Mouse (Mus musculus) embryonic facial prominence, embryonic 12.5 days (tissue): ENCODE data around the gene Dlgap1. TPM values are rescaled to one million over a fixed set of nuclear protein-coding genes. Genes with fewer than 3 reads are reported as not detected.

Experiments used
- ATAC-seq: fragments of 200-750 bp; cut with Nextera tagmentation; 2 replicates; pipeline ENCODE4 v1.8.0; 2017; ENCODE audit not compliant: insufficient number of reproducible peaks, insufficient read depth, low FRiP score, low TSS enrichment
- H3K27ac ChIP-seq: fragments of 300-500 bp; sonication (generic); 2 replicates; pipeline ENCODE4 v1.5.1; 2016; ENCODE audit warnings: mild to moderate bottlenecking
- H3K27me3 ChIP-seq: fragments of 300-500 bp; sonication (generic); 2 replicates; pipeline ENCODE4 v1.6.1; 2016; ENCODE audit warnings: mild to moderate bottlenecking, moderate library complexity
- H3K36me3 ChIP-seq: fragments of 300-500 bp; sonication (generic); 2 replicates; pipeline ENCODE4 v1.6.1; 2016; ENCODE audit warnings: mild to moderate bottlenecking
- H3K4me1 ChIP-seq: fragments of 300-500 bp; sonication (generic); 2 replicates; pipeline ENCODE4 v1.6.1; 2016
- H3K4me2 ChIP-seq: fragments of 300-500 bp; sonication (generic); replicated peaks from 2 replicates; pipeline ENCODE4 v1.6.1; 2016; ENCODE audit warnings: mild to moderate bottlenecking, moderate library complexity
- H3K4me3 ChIP-seq: fragments of 300-500 bp; sonication (generic); 2 replicates; pipeline ENCODE4 v1.5.1; 2016; ENCODE audit warnings: mild to moderate bottlenecking
- H3K9ac ChIP-seq: fragments of 300-500 bp; sonication (generic); 2 replicates; pipeline ENCODE4 v1.6.1; 2016; ENCODE audit warnings: mild to moderate bottlenecking, moderate library complexity
- H3K9me3 ChIP-seq: fragments of 300-500 bp; sonication (generic); 2 replicates; pipeline ENCODE4 v1.6.1; 2016; ENCODE audit warnings: mild to moderate bottlenecking, moderate library complexity
- WGBS: fragments of 180-500 bp; shearing (Covaris S2); methylation state at CpG from one replicate; pipeline ENCODE4 v1.1.7; 2016; 5-methylcytosine and 5-hydroxymethylcytosine counted together
- polyA plus RNA-seq: library from polyadenylated mRNA; unstranded; fragments of >200 nt; fragmentation: Nextera tagmentation; extraction: Ambion mirVana; gene quantifications from 2 replicates; pipeline ENCODE4 v1.2.1, GENCODE M21; 2016

Gene Dlgap1
- polyA plus RNA-seq, 1 experiment from 2014 or later: 6.0 TPM

GRCm38 (mm10) chr17:70191228-70191627 is 222.4 kb downstream of the Dlgap1 start:
- H3K4me3 ChIP-seq: no peak overlapping the region
- no peaks in the 10 kb centered on the region for H3K27me3 ChIP-seq
- no peak for ATAC-seq
- no peaks in the 10 kb centered on the region for H3K9me3 ChIP-seq
- WGBS: 68% methylated on average over 6 of the region's 6 CpGs
- no peak overlapping the region for H3K9ac ChIP-seq
- H3K27ac ChIP-seq: no peak overlapping the region
- H3K4me1 ChIP-seq: no peaks in the 10 kb centered on the region
- no peaks in the 10 kb centered on the region for H3K36me3 ChIP-seq
- no peak overlapping the region for H3K4me2 ChIP-seq

GRCm38 (mm10) chr17:70222891-70223290 is 254.0 kb downstream of the Dlgap1 start:
- Histone ChIP-seq H3K4me3 (no peak overlapping the region), H3K27me3 (no peaks in the 10 kb centered on the region), H3K4me2 (no peak overlapping the region), H3K9ac (no peak overlapping the region), H3K4me1 (no peaks in the 10 kb centered on the region), H3K36me3 (no peaks in the 10 kb centered on the region), H3K27ac (no peak overlapping the region), H3K9me3 (no peaks in the 10 kb centered on the region)
- WGBS: 76% methylated on average over 3 of the region's 3 CpGs
- ATAC-seq: no peak

GRCm38 (mm10) chr17:70247342-70247741 is 278.5 kb downstream of the Dlgap1 start:
- Histone ChIP-seq H3K9ac (no peak overlapping the region), H3K27me3 (no peaks in the 10 kb centered on the region), H3K36me3 (no peaks in the 10 kb centered on the region), H3K27ac (no peak overlapping the region), H3K4me1 (no peaks in the 10 kb centered on the region), H3K4me3 (no peak overlapping the region), H3K4me2 (no peak overlapping the region), H3K9me3 (no peaks in the 10 kb centered on the region)
- no peak for ATAC-seq
- 50% methylated on average over 7 of the region's 7 CpGs for WGBS

- Histone ChIP-seq H3K9ac (no peak overlapping the region), H3K4me1 (no peaks in the 10 kb centered on the region), H3K4me3 (no peak overlapping the region), H3K4me2 (no peak overlapping the region), H3K27me3 (no peaks in the 10 kb centered on the region), H3K9me3 (no peaks in the 10 kb centered on the region), H3K36me3 (no peaks in the 10 kb centered on the region), H3K27ac (no peak overlapping the region)
- WGBS: 36% methylated on average over 6 of the region's 6 CpGs
- no peak for ATAC-seq
Observed at GRCm38 (mm10) chr17:70248250-70248649, 279.4 kb downstream of the Dlgap1 start.

GRCm38 (mm10) chr17:70252476-70252875 is 283.6 kb downstream of the Dlgap1 start:
- Histone ChIP-seq H3K4me3 (no peak overlapping the region), H3K27me3 (no peaks in the 10 kb centered on the region), H3K36me3 (no peaks in the 10 kb centered on the region), H3K4me1 (no peaks in the 10 kb centered on the region), H3K9me3 (no peaks in the 10 kb centered on the region), H3K27ac (no peak overlapping the region), H3K9ac (no peak overlapping the region), H3K4me2 (no peak overlapping the region)
- WGBS: 82% methylated on average over 3 of the region's 3 CpGs
- no peak for ATAC-seq

- H3K27ac ChIP-seq: no peak overlapping the region
- no peaks in the 10 kb centered on the region for H3K4me1 ChIP-seq
- no peak overlapping the region for H3K4me2 ChIP-seq
- no peaks in the 10 kb centered on the region for H3K27me3 ChIP-seq
- H3K9me3 ChIP-seq: no peaks in the 10 kb centered on the region
- WGBS: 53% methylated on average over 4 of the region's 4 CpGs
- ATAC-seq: no peak
- no peak overlapping the region for H3K9ac ChIP-seq
- no peak overlapping the region for H3K4me3 ChIP-seq
- H3K36me3 ChIP-seq: no peaks in the 10 kb centered on the region
Observed at GRCm38 (mm10) chr17:70256371-70256770, 287.5 kb downstream of the Dlgap1 start.

GRCm38 (mm10) chr17:70263156-70263555 is 294.3 kb downstream of the Dlgap1 start:
- no peaks in the 10 kb centered on the region for H3K9me3 ChIP-seq
- no peak overlapping the region for H3K4me3 ChIP-seq
- H3K9ac ChIP-seq: no peak overlapping the region
- 70% methylated on average over 3 of the region's 3 CpGs for WGBS
- H3K27me3 ChIP-seq: no peaks in the 10 kb centered on the region
- no peak overlapping the region for H3K4me2 ChIP-seq
- H3K36me3 ChIP-seq: no peaks in the 10 kb centered on the region
- H3K27ac ChIP-seq: no peak overlapping the region
- no peaks in the 10 kb centered on the region for H3K4me1 ChIP-seq
- no peak for ATAC-seq

- no peak overlapping the region for H3K4me2 ChIP-seq
- WGBS: 80% methylated on average over 2 of the region's 2 CpGs
- H3K27ac ChIP-seq: no peak overlapping the region
- H3K9me3 ChIP-seq: no peaks in the 10 kb centered on the region
- H3K4me1 ChIP-seq: no peaks in the 10 kb centered on the region
- H3K36me3 ChIP-seq: no peaks in the 10 kb centered on the region
- no peaks in the 10 kb centered on the region for H3K27me3 ChIP-seq
- ATAC-seq: no peak
- no peak overlapping the region for H3K9ac ChIP-seq
- H3K4me3 ChIP-seq: no peak overlapping the region
Observed at GRCm38 (mm10) chr17:70272125-70272524, 303.3 kb downstream of the Dlgap1 start.

GRCm38 (mm10) chr17:70287708-70288107 is 318.8 kb downstream of the Dlgap1 start:
- Histone ChIP-seq H3K9ac (no peak overlapping the region), H3K9me3 (no peaks in the 10 kb centered on the region)
- no peak for ATAC-seq

GRCm38 (mm10) chr17:70294106-70294505 is 325.2 kb downstream of the Dlgap1 start:
- Histone ChIP-seq H3K4me1 (no peaks in the 10 kb centered on the region), H3K4me3 (no peak overlapping the region), H3K27me3 (no peaks in the 10 kb centered on the region), H3K9ac (no peak overlapping the region), H3K9me3 (no peaks in the 10 kb centered on the region), H3K4me2 (no peak overlapping the region), H3K27ac (no peak overlapping the region), H3K36me3 (no peaks in the 10 kb centered on the region)
- ATAC-seq: no peak
- WGBS: 79% methylated on average over 7 of the region's 7 CpGs

More at GRCm38 (mm10) chr17:70287708-70288107, 318.8 kb downstream of the Dlgap1 start:
- Histone ChIP-seq H3K27ac (no peak overlapping the region), H3K4me3 (no peak overlapping the region), H3K36me3 (no peaks in the 10 kb centered on the region), H3K27me3 (no peaks in the 10 kb centered on the region), H3K4me2 (no peak overlapping the region), H3K4me1 (no peaks in the 10 kb centered on the region)
- 92% methylated on average over 2 of the region's 2 CpGs for WGBS

GRCm38 (mm10) chr17:70301941-70302478 is 333.1 kb downstream of the Dlgap1 start:
- Histone ChIP-seq H3K4me3 (no peak overlapping the region), H3K4me1 (no peaks in the 10 kb centered on the region), H3K27me3 (no peaks in the 10 kb centered on the region), H3K9ac (no peak overlapping the region), H3K36me3 (no peaks in the 10 kb centered on the region), H3K27ac (no peak overlapping the region), H3K9me3 (no peaks in the 10 kb centered on the region), H3K4me2 (no peak overlapping the region)
- WGBS: 77% methylated on average over 9 of the region's 9 CpGs
- ATAC-seq: no peak

- no peaks in the 10 kb centered on the region for H3K9me3 ChIP-seq
- no peaks in the 10 kb centered on the region for H3K4me1 ChIP-seq
- no peak overlapping the region for H3K27ac ChIP-seq
- no peak overlapping the region for H3K4me2 ChIP-seq
- ATAC-seq: no peak
- H3K27me3 ChIP-seq: no peaks in the 10 kb centered on the region
- WGBS: 69% methylated on average over 2 of the region's 2 CpGs
- no peak overlapping the region for H3K9ac ChIP-seq
- H3K4me3 ChIP-seq: no peak overlapping the region
- no peaks in the 10 kb centered on the region for H3K36me3 ChIP-seq
Observed at GRCm38 (mm10) chr17:70302656-70303055, 333.8 kb downstream of the Dlgap1 start.

GRCm38 (mm10) chr17:70305021-70305420 is 336.1 kb downstream of the Dlgap1 start:
- H3K9me3 ChIP-seq: no peaks in the 10 kb centered on the region
- H3K4me3 ChIP-seq: no peak overlapping the region
- no peak overlapping the region for H3K27ac ChIP-seq
- H3K36me3 ChIP-seq: no peaks in the 10 kb centered on the region
- H3K4me1 ChIP-seq: no peaks in the 10 kb centered on the region
- H3K4me2 ChIP-seq: no peak overlapping the region
- no peak for ATAC-seq
- 92% methylated on average over 5 of the region's 5 CpGs for WGBS
- H3K9ac ChIP-seq: no peak overlapping the region
- H3K27me3 ChIP-seq: no peaks in the 10 kb centered on the region
